Mouse (Mus musculus) layer of hippocampus, adult 18-20 months (tissue): Measurements from ENCODE around the gene Stk39. TPM values are rescaled to one million over a fixed set of nuclear protein-coding genes. Genes with fewer than 3 reads are reported as not detected.

Experiments
- DNase-seq, 2 experiments: peaks; one replicate each; pipeline ENCODE4 v3.0.0; 2022; ENCODE audit warnings: low spot score in 2 of 2
- long read RNA-seq: library from polyadenylated mRNA; stranded (forward); transcript quantifications from one replicate; pipeline ENCODE4 v2.0.0, GENCODE M21; 2021
- total RNA-seq, 2 experiments: library from RNA; stranded (reverse); gene quantifications; 2 replicates each; pipeline ENCODE4 v1.2.3; 2021

Stk39 gene
- total RNA-seq: 10 to 100 TPM; 82.1 to 82.4 TPM
- long read RNA-seq, transcript Stk39-201 (18 exons, 3,536 nt): major isoform, 64 of 80 reads
- long read RNA-seq, partial matches to known transcripts: 6 of 80 reads
- long read RNA-seq, other reads (novel, unspliced or antisense): 9 of 80 reads

GRCm38 (mm10) chr2:68471759-68472550 lies at the start of gene Stk39:
Stk39 (minus strand) TSS chr2:68472268.
- peak; percentile 45 to 67 for DNase-seq

- DNase-seq: no peak
Measured at GRCm38 (mm10) chr2:68515409-68515808, 43.3 kb upstream of the Stk39 start.

GRCm38 (mm10) chr2:68503202-68503601 lies 31.1 kb upstream of the Stk39 start:
- no peak for DNase-seq

GRCm38 (mm10) chr2:68502734-68503133 lies 30.7 kb upstream of the Stk39 start:
- no peak for DNase-seq

GRCm38 (mm10) chr2:68502236-68502635 lies 30.2 kb upstream of the Stk39 start:
- no peak for DNase-seq

GRCm38 (mm10) chr2:68486275-68486674 lies 14.2 kb upstream of the Stk39 start:
- DNase-seq: no peak

GRCm38 (mm10) chr2:68485141-68485540 lies 13.1 kb upstream of the Stk39 start:
- DNase-seq: no peak

- no peak for DNase-seq
Measured at GRCm38 (mm10) chr2:68482896-68483295, 10.8 kb upstream of the Stk39 start.

- DNase-seq: no peak
Measured at GRCm38 (mm10) chr2:68479823-68480222, 7.8 kb upstream of the Stk39 start.

GRCm38 (mm10) chr2:68472921-68473320 lies 853 bp upstream of the Stk39 start:
- no peak for DNase-seq

GRCm38 (mm10) chr2:68472551-68472910 lies 463 bp upstream of the Stk39 start:
- DNase-seq: no peak

GRCm38 (mm10) chr2:68470891-68471758 lies 943 bp downstream of the Stk39 start:
- DNase-seq: peak; percentile 28 to 60

- no peak for DNase-seq
Measured at GRCm38 (mm10) chr2:68469491-68469890, 2.6 kb downstream of the Stk39 start.

- DNase-seq: no peak
Measured at GRCm38 (mm10) chr2:68468698-68469097, 3.4 kb downstream of the Stk39 start.

GRCm38 (mm10) chr2:68468259-68468658 lies 3.8 kb downstream of the Stk39 start:
- DNase-seq: no peak

GRCm38 (mm10) chr2:68467085-68467978 lies 4.7 kb downstream of the Stk39 start:
- DNase-seq: no peak

GRCm38 (mm10) chr2:68466124-68467070 lies 5.7 kb downstream of the Stk39 start:
- no peak for DNase-seq

GRCm38 (mm10) chr2:68465266-68466123 lies 6.6 kb downstream of the Stk39 start:
- DNase-seq: no peak

- no peak for DNase-seq
Measured at GRCm38 (mm10) chr2:68464456-68464855, 7.6 kb downstream of the Stk39 start.
